Mouse (Mus musculus) erythroblast, embryonic 14.5 days (primary cell): Measurements from ENCODE around the gene Zfp827. TPM values are rescaled to one million over a fixed set of nuclear protein-coding genes. Genes with fewer than 3 reads are reported as not detected.

Experiments used
- H3K27me3 ChIP-seq: 2 replicates; pipeline ENCODE4 v1.6.1; 2012; ENCODE audit warnings: inconsistent platforms; ENCODE audit not compliant: control insufficient read depth
- H3K36me3 ChIP-seq: 2 replicates; pipeline ENCODE4 v1.6.1; 2012; ENCODE audit warnings: mild to moderate bottlenecking, inconsistent platforms; ENCODE audit not compliant: control insufficient read depth
- H3K4me1 ChIP-seq: 2 replicates; pipeline ENCODE4 v1.6.1; 2012; ENCODE audit warnings: inconsistent platforms; ENCODE audit not compliant: control insufficient read depth
- H3K4me3 ChIP-seq: replicated peaks from 2 replicates; pipeline ENCODE3; 2012; ENCODE audit warnings: moderate library complexity, mild to moderate bottlenecking, inconsistent platforms
- H3K9me3 ChIP-seq: 2 replicates; pipeline ENCODE4 v1.6.1; 2012; ENCODE audit warnings: low read length, inconsistent platforms, mixed read lengths; ENCODE audit not compliant: control insufficient read depth
- GATA1 ChIP-seq: IDR thresholded peaks from 2 replicates; pipeline ENCODE4 v1.6.1; 2012; ENCODE audit warnings: low read length, inconsistent platforms, mixed read lengths
- TAL1 ChIP-seq: IDR thresholded peaks from 3 replicates; pipeline ENCODE4 v1.6.1; 2012; ENCODE audit warnings: low read length, inconsistent platforms, mixed read lengths
- polyA plus RNA-seq: library from polyadenylated mRNA; stranded (reverse); fragments of >175 nt; gene quantifications from 2 replicates; pipeline ENCODE4 v1.2.3, GENCODE M21; 2012

Zfp827 gene
- polyA plus RNA-seq, 1 experiment: 0.03 TPM

GRCm38 (mm10) chr8:79048388-79049005 lies 20.3 kb downstream of the Zfp827 start:
- no peaks in the 10 kb centered on the region for H3K9me3 ChIP-seq
- no peaks in the 10 kb centered on the region for H3K27me3 ChIP-seq
- no peak overlapping the region for H3K4me3 ChIP-seq
- H3K4me1 ChIP-seq: no peaks in the 10 kb centered on the region
- TF ChIP-seq GATA1 (no peak), TAL1 (no peak)
- no peaks in the 10 kb centered on the region for H3K36me3 ChIP-seq

- no peaks in the 10 kb centered on the region for H3K36me3 ChIP-seq
- no peaks in the 10 kb centered on the region for H3K27me3 ChIP-seq
- H3K4me3 ChIP-seq: no peak overlapping the region
- no peaks in the 10 kb centered on the region for H3K4me1 ChIP-seq
- no peak for TF ChIP-seq GATA1
- TF ChIP-seq TAL1: no peak
- no peaks in the 10 kb centered on the region for H3K9me3 ChIP-seq
Observed at GRCm38 (mm10) chr8:79054222-79054621, 26.0 kb downstream of the Zfp827 start.

GRCm38 (mm10) chr8:79057179-79057578 lies 28.9 kb downstream of the Zfp827 start:
- no peaks in the 10 kb centered on the region for H3K27me3 ChIP-seq
- TF ChIP-seq TAL1: no peak
- TF ChIP-seq GATA1: no peak
- no peaks in the 10 kb centered on the region for H3K9me3 ChIP-seq
- no peak overlapping the region for H3K4me3 ChIP-seq
- H3K4me1 ChIP-seq: no peaks in the 10 kb centered on the region
- no peaks in the 10 kb centered on the region; the same call in 1 of the 2 replicates for H3K36me3 ChIP-seq

- no peaks in the 10 kb centered on the region for H3K4me1 ChIP-seq
- TF ChIP-seq GATA1 (no peak), TAL1 (no peak)
- no peaks in the 10 kb centered on the region for H3K9me3 ChIP-seq
- H3K4me3 ChIP-seq: no peak overlapping the region
- no peaks in the 10 kb centered on the region for H3K27me3 ChIP-seq
- no peaks in the 10 kb centered on the region; the same call in 1 of the 2 replicates for H3K36me3 ChIP-seq
Observed at GRCm38 (mm10) chr8:79059361-79059760, 31.1 kb downstream of the Zfp827 start.

GRCm38 (mm10) chr8:79060013-79060609 lies 31.9 kb downstream of the Zfp827 start:
- H3K4me3 ChIP-seq: no peak overlapping the region
- no peaks in the 10 kb centered on the region for H3K4me1 ChIP-seq
- TF ChIP-seq GATA1 (no peak), TAL1 (no peak)
- H3K27me3 ChIP-seq: no peaks in the 10 kb centered on the region
- no peaks in the 10 kb centered on the region; the same call in 1 of the 2 replicates for H3K36me3 ChIP-seq
- no peaks in the 10 kb centered on the region for H3K9me3 ChIP-seq

GRCm38 (mm10) chr8:79065924-79066323 lies 37.7 kb downstream of the Zfp827 start:
- Histone ChIP-seq H3K36me3 (no peaks in the 10 kb centered on the region; the same call in 1 of the 2 replicates), H3K4me1 (no peaks in the 10 kb centered on the region), H3K27me3 (no peaks in the 10 kb centered on the region), H3K9me3 (no peaks in the 10 kb centered on the region), H3K4me3 (no peak overlapping the region)
- no peak for TF ChIP-seq GATA1
- TF ChIP-seq TAL1: no peak

GRCm38 (mm10) chr8:79067812-79068630 lies 39.8 kb downstream of the Zfp827 start:
- Histone ChIP-seq H3K4me3 (no peak overlapping the region), H3K36me3 (no peaks in the 10 kb centered on the region), H3K9me3 (no peaks in the 10 kb centered on the region), H3K4me1 (no peaks in the 10 kb centered on the region), H3K27me3 (no peaks in the 10 kb centered on the region)
- TF ChIP-seq TAL1 (no peak), GATA1 (no peak)

GRCm38 (mm10) chr8:79073311-79073710 lies 45.1 kb downstream of the Zfp827 start:
- H3K4me3 ChIP-seq: no peak overlapping the region
- H3K9me3 ChIP-seq: no peaks in the 10 kb centered on the region
- H3K27me3 ChIP-seq: no peaks in the 10 kb centered on the region
- H3K4me1 ChIP-seq: no peaks in the 10 kb centered on the region
- no peak for TF ChIP-seq TAL1
- no peak for TF ChIP-seq GATA1
- H3K36me3 ChIP-seq: peaks cover 3% of the 10 kb centered on the region; the same call in 1 of the 2 replicates

- no peak for TF ChIP-seq GATA1
- TF ChIP-seq TAL1: no peak
Observed at GRCm38 (mm10) chr8:79074986-79075385, 46.7 kb downstream of the Zfp827 start.

More at GRCm38 (mm10) chr8:79074986-79075385, 46.7 kb downstream of the Zfp827 start:
- Histone ChIP-seq H3K4me3 (no peak overlapping the region), H3K36me3 (peaks cover 3% of the 10 kb centered on the region; the same call in 1 of the 2 replicates), H3K4me1 (no peaks in the 10 kb centered on the region), H3K27me3 (no peaks in the 10 kb centered on the region), H3K9me3 (no peaks in the 10 kb centered on the region)
